Mouse (Mus musculus): ENCODE measurements around the gene Tspan3. TPM values are rescaled to one million over a fixed set of nuclear protein-coding genes. Genes with fewer than 3 reads are reported as not detected.

Gene Tspan3
- polyA plus RNA-seq, 1 experiment from 2014 or later: 318 TPM

GRCm38 (mm10) chr9:56089778-56090520, 75.3 kb downstream of the Tspan3 start, which contains the start of gene Pstpip1:
TSS of gene Pstpip1 (plus strand) at chr9:56089962.
- peak within 1 kb of the TSS; percentile 67 for H3K27ac ChIP-seq (replicated peaks)
- ATAC-seq (ENCODE audit: low FRiP score, low TSS enrichment): peak; percentile 80
- TF ChIP-seq CTCF (IDR thresholded peaks at IDR 0.05; ENCODE audit: low read depth): no peak
- TF ChIP-seq EP300 (optimal IDR thresholded peaks at IDR 0.05): no peak

GRCm38 (mm10) chr9:56086524-56086923, 78.8 kb downstream of the Tspan3 start:
- no peak overlapping the region for H3K4me2 ChIP-seq (replicated peaks; ENCODE audit: low read depth)
- H3K36me3 ChIP-seq (ENCODE audit: control insufficient read depth, insufficient read depth, low read length): no peaks in the 10 kb centered on the region
- no peak overlapping the region for H3K27ac ChIP-seq (replicated peaks)
- no peak for TF ChIP-seq EP300 (optimal IDR thresholded peaks at IDR 0.05)
- TF ChIP-seq CTCF (IDR thresholded peaks at IDR 0.05; ENCODE audit: low read depth): no peak
- H3K9me3 ChIP-seq (ENCODE audit: control insufficient read depth, low read length): no peaks in the 10 kb centered on the region
- 78% methylated on average over 5 of the region's 5 CpGs for WGBS
- DNase-seq (ENCODE audit: low spot score) (no peak), ATAC-seq (ENCODE audit: low FRiP score, low TSS enrichment) (no peak)
- H3K27me3 ChIP-seq (ENCODE audit: control insufficient read depth, insufficient read depth, low read length): no peaks in the 10 kb centered on the region
- no peak overlapping the region for H3K4me3 ChIP-seq (ENCODE audit: low read depth, low read length)
- no peak overlapping the region for H3K9ac ChIP-seq (ENCODE audit: low read length)
- H3K4me1 ChIP-seq (replicated peaks; ENCODE audit: control insufficient read depth, insufficient read depth): peaks cover 10% of the 10 kb centered on the region

More at GRCm38 (mm10) chr9:56089778-56090520, 75.3 kb downstream of the Tspan3 start, which contains the start of gene Pstpip1:
- Histone ChIP-seq H3K27me3 (ENCODE audit: control insufficient read depth, insufficient read depth, low read length) (no peaks in the 10 kb centered on the region), H3K36me3 (ENCODE audit: control insufficient read depth, insufficient read depth, low read length) (no peaks in the 10 kb centered on the region), H3K4me2 (replicated peaks; ENCODE audit: low read depth) (peak within 1 kb of the TSS; percentile 45), H3K4me1 (replicated peaks; ENCODE audit: control insufficient read depth, insufficient read depth) (peaks cover 10% of the 10 kb centered on the region), H3K9ac (ENCODE audit: low read length) (peak within 1 kb of the TSS; percentile 56), H3K4me3 (ENCODE audit: low read depth, low read length) (peak within 1 kb of the TSS; percentile 24), H3K9me3 (ENCODE audit: control insufficient read depth, low read length) (no peaks in the 10 kb centered on the region)
- peak; percentile 78 for DNase-seq (ENCODE audit: low spot score)
- WGBS: 14% methylated on average over 22 of the region's 22 CpGs

Other genes with a start within 250 kb of the Tspan3 start
- 5.6 and 5.9 TPM in 2 replicates for gene Scaper, start 227.4 kb downstream of the Tspan3 start, polyA plus RNA-seq (2015; fragmentation: Nextera tagmentation; extraction: Ambion mirVana)
- gene 4930563M21Rik, start 154.9 kb downstream of the Tspan3 start, polyA plus RNA-seq (2015; fragmentation: Nextera tagmentation; extraction: Ambion mirVana): not detected in 2 replicates
- gene Rcn2, start 123.6 kb downstream of the Tspan3 start, polyA plus RNA-seq (2015; fragmentation: Nextera tagmentation; extraction: Ambion mirVana): 95.7 and 98.1 TPM in 2 replicates
- 3.9 and 5.0 TPM in 2 replicates for gene Pstpip1, start 75.5 kb downstream of the Tspan3 start, polyA plus RNA-seq (2015; fragmentation: Nextera tagmentation; extraction: Ambion mirVana)